Comparison of ENCODE assay signal across 12 mouse cellular contexts in genomic region chr11:3101072-3101874, GRCm38 (mm10).
DNase-seq lines count a peak whose midpoint lies in the region; ATAC-seq and TF ChIP-seq lines count a peak whose summit lies in the region.
"Had no signal": no experiment of that assay in that cellular context is flagged by ENCODE, and none has a peak within 500 bp of the region (broad histone marks: within the 10 kb centered on the region; RNA-seq: fewer than 3 reads in every experiment).

No protein-coding gene starts in this region.

- TF ChIP-seq CTCF in forebrain, postnatal 0 days (IDR thresholded peaks at IDR 0.05; ENCODE audit: low read depth), result no peak
- no peak; a peak in 1 of 6 replicates for TF ChIP-seq CTCF in MEL (IDR thresholded peaks at IDR 0.05 in 2 of 3, conservative IDR thresholded peaks at IDR 0.05 in 1 of 3; ENCODE audit: control insufficient read depth in 1 of 3, insufficient read depth in 1 of 3, low read depth in 2 of 3, low read length in 3 of 3, poor library complexity in 1 of 3, severe bottlenecking in 1 of 3)
- no peak for TF ChIP-seq CTCF in intestine, postnatal 0 days (IDR thresholded peaks at IDR 0.05; ENCODE audit: low read depth)

- TF ChIP-seq RAD21 in MEL (IDR thresholded peaks at IDR 0.05; ENCODE audit: low read depth, low read length), result no peak

- no peaks in the 10 kb centered on the region for H3K36me3 ChIP-seq in forebrain, embryonic 10.5 days (replicated peaks)
- no peaks in the 10 kb centered on the region for H3K36me3 ChIP-seq in forebrain, postnatal 0 days (ENCODE audit: insufficient read depth)
- H3K36me3 ChIP-seq in limb, embryonic 14.5 days (ENCODE audit: control insufficient read depth, insufficient read depth, low read length), result no peaks in the 10 kb centered on the region
- no peaks in the 10 kb centered on the region for H3K36me3 ChIP-seq in limb, embryonic 10.5 days
- peaks cover 0 to 6% of the 10 kb centered on the region in 2 experiments; a peak in 2 of 4 replicates for H3K36me3 ChIP-seq in MEL (ENCODE audit: control insufficient read depth in 1 of 2, insufficient read depth in 2 of 2, low read length in 2 of 2)
- no peaks in the 10 kb centered on the region for H3K36me3 ChIP-seq in intestine, postnatal 0 days (ENCODE audit: control insufficient read depth, insufficient read depth)

- no peak overlapping the region for H3K4me2 ChIP-seq in forebrain, postnatal 0 days (ENCODE audit: low read depth)
- no peak overlapping the region for H3K4me2 ChIP-seq in limb, embryonic 14.5 days (replicated peaks; ENCODE audit: low read depth, low read length, severe bottlenecking)
- H3K4me2 ChIP-seq in intestine, postnatal 0 days (replicated peaks; ENCODE audit: low read depth), result no peak overlapping the region
- H3K4me2 ChIP-seq: lung, embryonic 14.5 days had no signal

- no peaks in the 10 kb centered on the region for H3K27me3 ChIP-seq in forebrain, embryonic 10.5 days (ENCODE audit: poor library complexity, severe bottlenecking)
- no peaks in the 10 kb centered on the region for H3K27me3 ChIP-seq in forebrain, postnatal 0 days (ENCODE audit: insufficient read depth, low read length)
- no peaks in the 10 kb centered on the region for H3K27me3 ChIP-seq in limb, embryonic 14.5 days (ENCODE audit: control insufficient read depth, insufficient read depth, low read length)
- H3K27me3 ChIP-seq in limb, embryonic 10.5 days (ENCODE audit: low read depth, poor library complexity, severe bottlenecking), result no peaks in the 10 kb centered on the region
- H3K27me3 ChIP-seq in MEL (ENCODE audit: control insufficient read depth in 1 of 2, insufficient read depth in 2 of 2, low read length in 2 of 2), result no peaks in the 10 kb centered on the region
- no peaks in the 10 kb centered on the region for H3K27me3 ChIP-seq in intestine, postnatal 0 days (replicated peaks; ENCODE audit: control insufficient read depth, insufficient read depth, low read length)

- 73% methylated on average over 25 of the region's 25 CpGs for WGBS in forebrain, embryonic 10.5 days
- 85% methylated on average over 25 of the region's 25 CpGs for WGBS in forebrain, postnatal 0 days
- 82% methylated on average over 25 of the region's 25 CpGs for WGBS in limb, embryonic 14.5 days
- 77% methylated on average over 25 of the region's 25 CpGs for WGBS in limb, embryonic 10.5 days
- 85% methylated on average over 25 of the region's 25 CpGs for WGBS in intestine, postnatal 0 days

- DNase-seq in forebrain, embryonic 10.5 days (ENCODE audit: extremely low spot score, low spot score), result peak; percentile 18
- DNase-seq in forebrain, postnatal 0 days, result no peak
- peak; percentile 4 for DNase-seq in limb, embryonic 14.5 days (ENCODE audit: low spot score)
- DNase-seq in limb, embryonic 10.5 days (ENCODE audit: low spot score), result no peak
- DNase-seq in MEL (ENCODE audit: low read depth, low spot score), result peak; percentile 72
- DNase-seq in adrenal gland, adult 18-20 months (ENCODE audit: low spot score in 2 of 2), result no peak
- DNase-seq in layer of hippocampus, postnatal 25 days (ENCODE audit: extremely low spot score in 1 of 2, low spot score in 1 of 2), result no peak
- DNase-seq: adrenal gland, postnatal 10 days; cerebellum, postnatal 10 days; gastrocnemius, postnatal 14 days; lung, embryonic 14.5 days had no signal

- TF ChIP-seq POLR2A in limb, embryonic 14.5 days (IDR thresholded peaks at IDR 0.05; ENCODE audit: borderline replicate concordance, extremely low read depth, insufficient read depth, insufficient read length), result no peak
- TF ChIP-seq POLR2A in MEL (IDR thresholded peaks at IDR 0.05; ENCODE audit: control insufficient read depth in 1 of 2, insufficient read depth in 1 of 2, low read depth in 1 of 2, low read length in 2 of 2, poor library complexity in 1 of 2), result no peak

- H3K27ac ChIP-seq in forebrain, embryonic 10.5 days, result no peak overlapping the region
- no peak overlapping the region for H3K27ac ChIP-seq in forebrain, postnatal 0 days (ENCODE audit: low read depth, low read length)
- H3K27ac ChIP-seq in limb, embryonic 14.5 days (replicated peaks; ENCODE audit: low read depth, low read length), result no peak overlapping the region
- H3K27ac ChIP-seq in limb, embryonic 10.5 days, result no peak overlapping the region
- H3K27ac ChIP-seq in MEL (ENCODE audit: control insufficient read depth, low read depth, low read length), result no peak overlapping the region
- no peak overlapping the region for H3K27ac ChIP-seq in intestine, postnatal 0 days (ENCODE audit: low read depth, low read length)

- no peak for ATAC-seq in forebrain, postnatal 0 days
- no peak for ATAC-seq in limb, embryonic 14.5 days (ENCODE audit: low FRiP score, low read depth)
- ATAC-seq in intestine, postnatal 0 days, result peak; percentile 43

- no peak overlapping the region for H3K4me3 ChIP-seq in forebrain, embryonic 10.5 days
- H3K4me3 ChIP-seq in forebrain, postnatal 0 days (ENCODE audit: low read depth, low read length), result no peak overlapping the region
- H3K4me3 ChIP-seq in limb, embryonic 14.5 days (replicated peaks; ENCODE audit: low read length), result no peak overlapping the region
- H3K4me3 ChIP-seq in limb, embryonic 10.5 days, result no peak overlapping the region
- no peak overlapping the region for H3K4me3 ChIP-seq in MEL (ENCODE audit: control insufficient read depth in 1 of 2, insufficient read depth in 1 of 2, low read depth in 2 of 2, low read length in 2 of 2)
- H3K4me3 ChIP-seq in intestine, postnatal 0 days (ENCODE audit: low read depth, low read length), result no peak overlapping the region

- 0 out of 4 replicates have a peak, but pooled peaks of 1 of the 2 experiments have one; percentile 2 for TF ChIP-seq EP300 in MEL (IDR thresholded peaks at IDR 0.05; ENCODE audit: low read depth in 1 of 2, low read length in 2 of 2)

- peaks cover 63% of the 10 kb centered on the region for H3K9me3 ChIP-seq in forebrain, embryonic 10.5 days
- peaks cover 41% of the 10 kb centered on the region for H3K9me3 ChIP-seq in forebrain, postnatal 0 days (ENCODE audit: low read length)
- H3K9me3 ChIP-seq in limb, embryonic 14.5 days (ENCODE audit: control insufficient read depth, low read length), result peaks cover 44% of the 10 kb centered on the region
- H3K9me3 ChIP-seq in limb, embryonic 10.5 days (replicated peaks), result peaks cover 45% of the 10 kb centered on the region
- H3K9me3 ChIP-seq in MEL (replicated peaks; ENCODE audit: insufficient read depth, low read length), result peaks cover 5% of the 10 kb centered on the region; the same call in 1 of the 2 replicates
- peaks cover 25% of the 10 kb centered on the region for H3K9me3 ChIP-seq in intestine, postnatal 0 days (ENCODE audit: control insufficient read depth)

- no peaks in the 10 kb centered on the region for H3K4me1 ChIP-seq in forebrain, embryonic 10.5 days
- H3K4me1 ChIP-seq in forebrain, postnatal 0 days (ENCODE audit: insufficient read depth), result no peaks in the 10 kb centered on the region
- H3K4me1 ChIP-seq in limb, embryonic 14.5 days (ENCODE audit: control insufficient read depth, insufficient read depth, low read length), result no peaks in the 10 kb centered on the region
- H3K4me1 ChIP-seq in limb, embryonic 10.5 days, result no peaks in the 10 kb centered on the region
- H3K4me1 ChIP-seq in MEL (ENCODE audit: control insufficient read depth in 1 of 2, insufficient read depth in 2 of 2, low read length in 2 of 2), result peaks cover 0 to 2% of the 10 kb centered on the region in 2 experiments; a peak in 1 of 4 replicates
- H3K4me1 ChIP-seq in intestine, postnatal 0 days (replicated peaks; ENCODE audit: control insufficient read depth, insufficient read depth, low read length), result no peaks in the 10 kb centered on the region

- no peaks in the 10 kb centered on the region; the same call in 1 of the 2 replicates for H3K79me2 ChIP-seq in MEL (ENCODE audit: control insufficient read depth, insufficient read depth, low read length, poor library complexity)

- H3K9ac ChIP-seq in forebrain, postnatal 0 days, result no peak overlapping the region
- no peak overlapping the region for H3K9ac ChIP-seq in limb, embryonic 14.5 days (ENCODE audit: low read depth, low read length, severe bottlenecking)
- no peak overlapping the region for H3K9ac ChIP-seq in MEL (ENCODE audit: control insufficient read depth, low read depth, low read length, poor library complexity, severe bottlenecking)
- H3K9ac ChIP-seq in intestine, postnatal 0 days (ENCODE audit: low read depth, low read length), result no peak overlapping the region
- H3K9ac ChIP-seq: lung, embryonic 14.5 days had no signal

TF ChIP-seq in MEL, 35 proteins besides CTCF, POLR2A, EP300 and RAD21:
- no peak for TF ChIP-seq MXI1 (IDR thresholded peaks at IDR 0.05; ENCODE audit: low read depth, low read length)
- no peak for TF ChIP-seq TBP (IDR thresholded peaks at IDR 0.05; ENCODE audit: low read depth, low read length)
- 0 out of 2 replicates have a peak, but pooled peaks have one; percentile 9 for TF ChIP-seq JUND (IDR thresholded peaks at IDR 0.05; ENCODE audit: low read depth, low read length)
- TF ChIP-seq E2F4 (IDR thresholded peaks at IDR 0.05; ENCODE audit: borderline replicate concordance, low read depth, low read length), result no peak
- no peak for TF ChIP-seq POLR2AphosphoS5 (IDR thresholded peaks at IDR 0.05; ENCODE audit: borderline replicate concordance, low read depth, low read length)
- no peak for TF ChIP-seq ZNF384 (IDR thresholded peaks at IDR 0.05; ENCODE audit: low read depth, low read length)
- no peak for TF ChIP-seq ELF1 (IDR thresholded peaks at IDR 0.05; ENCODE audit: low read depth, low read length)
- TF ChIP-seq MEF2A (IDR thresholded peaks at IDR 0.05; ENCODE audit: extremely low read depth, insufficient replicate concordance, low read depth, low read length, poor library complexity, severe bottlenecking), result no peak
- no peak for TF ChIP-seq BHLHE40 (IDR thresholded peaks at IDR 0.05; ENCODE audit: borderline replicate concordance, low read depth, low read length)
- TF ChIP-seq TAL1 (IDR thresholded peaks at IDR 0.05; ENCODE audit: low read length), result peak; percentile 22; the same call in 1 of the 2 replicates
- TF ChIP-seq MAX (IDR thresholded peaks at IDR 0.05; ENCODE audit: low read length), result 0 out of 2 replicates have a peak, but pooled peaks have one; percentile 24
- TF ChIP-seq MAZ (IDR thresholded peaks at IDR 0.05; ENCODE audit: low read depth, low read length), result no peak
- TF ChIP-seq ZKSCAN1 (IDR thresholded peaks at IDR 0.05; ENCODE audit: low read depth, low read length), result peak; percentile 46; the same call in 1 of the 2 replicates
- TF ChIP-seq ETS1 (IDR thresholded peaks at IDR 0.05; ENCODE audit: low read depth, low read length), result no peak
- TF ChIP-seq UBTF (IDR thresholded peaks at IDR 0.05; ENCODE audit: borderline replicate concordance, insufficient read depth, low read depth, low read length), result 0 out of 2 replicates have a peak, but pooled peaks have one; percentile 32

Comparison
In these comparisons a context has a peak if more than half of its experiments do, and no peak if none do; other contexts are left out.
1. DNase-seq: peak in forebrain, embryonic 10.5 days (single experiment), limb, embryonic 14.5 days (single experiment) and MEL (single experiment); none in forebrain, postnatal 0 days (single experiment), limb, embryonic 10.5 days (single experiment), adrenal gland, adult 18-20 months (0 of 2) and layer of hippocampus, postnatal 25 days (0 of 2).